Mouse (Mus musculus): ENCODE measurements around the gene Fam222a. TPM values are rescaled to one million over a fixed set of nuclear protein-coding genes. Genes with fewer than 3 reads are reported as not detected.

Gene Fam222a
- 1.2 and 1.3 TPM in 2 replicates for polyA plus RNA-seq (2015; fragmentation: Nextera tagmentation; extraction: Ambion mirVana)

GRCm38 (mm10) chr5:114567565-114568197, at the start of gene Fam222a:
Gene Fam222a, plus strand, starts transcription at chr5:114568016.
- ATAC-seq (ENCODE audit: insufficient number of reproducible peaks, insufficient read depth, low FRiP score, low TSS enrichment, low read depth), result peak; percentile 45
- H3K9ac ChIP-seq, result peak within 1 kb of the TSS; percentile 73
- H3K9me3 ChIP-seq, result no peaks in the 10 kb centered on the region
- H3K4me2 ChIP-seq, result peak within 1 kb of the TSS; percentile 99
- H3K27ac ChIP-seq, result peak within 1 kb of the TSS; percentile 62
- no peaks in the 10 kb centered on the region for H3K36me3 ChIP-seq
- WGBS, result under 1% methylated on average over 71 of the region's 72 CpGs
- peak within 1 kb of the TSS; percentile 70 for H3K4me3 ChIP-seq
- peaks cover 49% of the 10 kb centered on the region for H3K27me3 ChIP-seq
- peaks cover 61% of the 10 kb centered on the region for H3K4me1 ChIP-seq

GRCm38 (mm10) chr5:114528355-114528754, 39.5 kb upstream of the Fam222a start:
- WGBS, result 88% methylated on average over 6 of the region's 6 CpGs
- no peak overlapping the region for H3K9ac ChIP-seq

DNA sequence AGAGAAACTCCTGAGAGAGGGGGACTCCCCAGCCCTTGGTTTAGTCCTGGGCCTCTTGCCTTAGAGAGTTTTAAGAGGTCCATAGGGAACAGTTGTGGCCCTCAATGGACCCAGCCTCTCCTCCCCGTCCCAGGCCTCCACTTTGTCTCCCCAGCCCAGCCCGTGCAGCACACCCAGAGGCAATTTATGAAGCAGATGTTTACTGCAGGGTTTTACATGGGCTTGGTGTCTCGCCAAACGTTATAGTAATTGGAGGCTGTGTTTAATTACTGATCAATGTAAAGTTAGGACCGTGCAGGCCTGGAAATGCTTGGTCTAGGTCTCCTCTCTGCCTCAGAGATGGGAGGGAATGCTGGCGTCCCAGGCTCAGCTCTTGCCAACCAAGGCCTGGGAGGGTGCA, 37.5 kb upstream of the Fam222a start:
- H3K4me1 ChIP-seq, result peaks cover 9% of the 10 kb centered on the region
- no peaks in the 10 kb centered on the region for H3K27me3 ChIP-seq
- no peak for ATAC-seq (ENCODE audit: insufficient number of reproducible peaks, insufficient read depth, low FRiP score, low TSS enrichment, low read depth)
- no peaks in the 10 kb centered on the region for H3K36me3 ChIP-seq
- WGBS, result 23% methylated on average over 6 of the region's 6 CpGs
- peak overlapping the region; percentile 29; the same call in 1 of the 2 replicates for H3K27ac ChIP-seq
- no peak overlapping the region for H3K4me3 ChIP-seq
- H3K9ac ChIP-seq, result no peak overlapping the region
- H3K9me3 ChIP-seq, result no peaks in the 10 kb centered on the region
- H3K4me2 ChIP-seq, result no peak overlapping the region

More at GRCm38 (mm10) chr5:114528355-114528754, 39.5 kb upstream of the Fam222a start:
- H3K27ac ChIP-seq, result no peak overlapping the region
- H3K27me3 ChIP-seq, result no peaks in the 10 kb centered on the region
- no peak overlapping the region for H3K4me3 ChIP-seq
- no peak for ATAC-seq (ENCODE audit: insufficient number of reproducible peaks, insufficient read depth, low FRiP score, low TSS enrichment, low read depth)
- H3K4me1 ChIP-seq, result peaks cover 9% of the 10 kb centered on the region
- no peaks in the 10 kb centered on the region for H3K9me3 ChIP-seq
- H3K36me3 ChIP-seq, result no peaks in the 10 kb centered on the region
- H3K4me2 ChIP-seq, result no peak overlapping the region

GRCm38 (mm10) chr5:114532055-114532454, 35.8 kb upstream of the Fam222a start:
- H3K9ac ChIP-seq, result no peak overlapping the region
- H3K4me3 ChIP-seq, result no peak overlapping the region
- no peaks in the 10 kb centered on the region for H3K36me3 ChIP-seq
- no peak overlapping the region for H3K4me2 ChIP-seq
- H3K27me3 ChIP-seq, result peaks cover 7% of the 10 kb centered on the region
- H3K27ac ChIP-seq, result no peak overlapping the region
- H3K9me3 ChIP-seq, result no peaks in the 10 kb centered on the region
- peaks cover 9% of the 10 kb centered on the region for H3K4me1 ChIP-seq
- WGBS, result 69% methylated on average over 6 of the region's 6 CpGs
- ATAC-seq (ENCODE audit: insufficient number of reproducible peaks, insufficient read depth, low FRiP score, low TSS enrichment, low read depth), result no peak

- no peaks in the 10 kb centered on the region for H3K9me3 ChIP-seq
- H3K4me1 ChIP-seq, result peaks cover 36% of the 10 kb centered on the region
- peak overlapping the region; percentile 44; the same call in 1 of the 2 replicates for H3K9ac ChIP-seq
- WGBS, result 6% methylated on average over 26 of the region's 26 CpGs
- H3K4me2 ChIP-seq, result peak overlapping the region; percentile 52
- no peaks in the 10 kb centered on the region for H3K36me3 ChIP-seq
- no peak; the same call in 1 of the 2 replicates for ATAC-seq (ENCODE audit: insufficient number of reproducible peaks, insufficient read depth, low FRiP score, low TSS enrichment, low read depth)
- peaks cover 32% of the 10 kb centered on the region for H3K27me3 ChIP-seq
- peak overlapping the region; percentile 23 for H3K4me3 ChIP-seq
- H3K27ac ChIP-seq, result no peak overlapping the region
Measured at GRCm38 (mm10) chr5:114537308-114538020, 30.4 kb upstream of the Fam222a start.

GRCm38 (mm10) chr5:114538021-114538405, 29.8 kb upstream of the Fam222a start:
- ATAC-seq (ENCODE audit: insufficient number of reproducible peaks, insufficient read depth, low FRiP score, low TSS enrichment, low read depth), result no peak
- no peaks in the 10 kb centered on the region for H3K9me3 ChIP-seq
- peak overlapping the region; percentile 44; the same call in 1 of the 2 replicates for H3K9ac ChIP-seq
- peaks cover 32% of the 10 kb centered on the region for H3K27me3 ChIP-seq
- H3K27ac ChIP-seq, result no peak overlapping the region
- peaks cover 36% of the 10 kb centered on the region for H3K4me1 ChIP-seq
- no peaks in the 10 kb centered on the region for H3K36me3 ChIP-seq
- peak overlapping the region; percentile 52 for H3K4me2 ChIP-seq
- WGBS, result 4% methylated on average over 8 of the region's 8 CpGs
- H3K4me3 ChIP-seq, result peak overlapping the region; percentile 23

- Histone ChIP-seq H3K9me3 (no peaks in the 10 kb centered on the region), H3K4me3 (no peak overlapping the region), H3K4me2 (no peak overlapping the region), H3K27me3 (peaks cover 32% of the 10 kb centered on the region), H3K9ac (no peak overlapping the region), H3K4me1 (peaks cover 36% of the 10 kb centered on the region), H3K36me3 (no peaks in the 10 kb centered on the region), H3K27ac (0 out of 2 replicates have a peak overlapping the region, but pooled peaks have one; percentile 22)
- no peak for ATAC-seq (ENCODE audit: insufficient number of reproducible peaks, insufficient read depth, low FRiP score, low TSS enrichment, low read depth)
- 29% methylated on average over 4 of the region's 4 CpGs for WGBS
Measured at GRCm38 (mm10) chr5:114538752-114539151, 29.1 kb upstream of the Fam222a start.

GRCm38 (mm10) chr5:114539766-114540165, 28.1 kb upstream of the Fam222a start:
- Histone ChIP-seq H3K9ac (no peak overlapping the region), H3K27ac (no peak overlapping the region), H3K9me3 (no peaks in the 10 kb centered on the region), H3K4me2 (no peak overlapping the region), H3K36me3 (no peaks in the 10 kb centered on the region), H3K4me1 (peaks cover 36% of the 10 kb centered on the region), H3K4me3 (no peak overlapping the region), H3K27me3 (peaks cover 32% of the 10 kb centered on the region)
- ATAC-seq (ENCODE audit: insufficient number of reproducible peaks, insufficient read depth, low FRiP score, low TSS enrichment, low read depth), result no peak
- WGBS, result 68% methylated on average over 6 of the region's 6 CpGs

DNA sequence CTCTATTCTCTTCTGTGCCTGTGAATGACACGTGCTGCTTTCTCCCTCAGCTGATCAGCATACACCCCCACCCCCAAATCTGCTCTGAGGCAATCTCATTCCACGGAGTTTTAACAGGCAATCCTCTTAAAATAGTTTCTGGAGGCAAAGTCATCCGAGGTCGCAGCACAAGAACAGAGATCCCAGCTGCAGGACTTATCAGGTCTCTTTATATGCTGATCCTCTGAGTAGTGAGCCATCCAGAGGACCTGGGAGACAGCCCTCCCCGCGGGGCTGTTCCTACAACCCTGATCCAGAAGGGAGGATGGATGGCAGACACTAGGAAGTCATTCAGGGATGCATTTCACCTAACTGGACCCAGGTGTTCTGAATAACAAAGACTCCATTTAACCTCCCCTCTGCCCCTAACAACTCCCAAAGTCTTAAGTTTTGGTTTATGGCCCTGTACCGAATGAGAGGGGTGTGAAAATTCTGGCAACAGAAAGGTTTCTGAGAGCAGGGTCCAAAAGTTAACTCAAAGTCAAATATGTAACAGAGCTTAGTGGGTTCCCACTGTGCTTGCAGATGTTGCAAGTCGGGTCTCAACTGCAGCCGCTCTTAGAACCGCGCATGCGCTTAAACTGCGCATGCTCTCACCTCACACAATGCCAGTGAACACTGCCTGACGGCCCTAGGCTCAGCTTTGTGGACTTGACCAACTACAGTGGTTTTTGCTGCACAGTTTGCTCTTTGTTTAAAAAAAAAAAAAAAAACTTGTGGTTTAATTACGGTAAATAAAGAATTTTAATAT, 26.0 kb upstream of the Fam222a start:
- no peak overlapping the region for H3K9ac ChIP-seq
- H3K27me3 ChIP-seq, result peaks cover 27% of the 10 kb centered on the region
- no peaks in the 10 kb centered on the region for H3K9me3 ChIP-seq
- H3K4me2 ChIP-seq, result 0 out of 2 replicates have a peak overlapping the region, but pooled peaks have one; percentile 5
- no peaks in the 10 kb centered on the region for H3K36me3 ChIP-seq
- H3K4me3 ChIP-seq, result no peak overlapping the region
- H3K4me1 ChIP-seq, result peaks cover 38% of the 10 kb centered on the region
- no peak overlapping the region for H3K27ac ChIP-seq
- WGBS, result 34% methylated on average over 15 of the region's 15 CpGs
- no peak for ATAC-seq (ENCODE audit: insufficient number of reproducible peaks, insufficient read depth, low FRiP score, low TSS enrichment, low read depth)

GRCm38 (mm10) chr5:114543656-114544055, 24.2 kb upstream of the Fam222a start:
- no peaks in the 10 kb centered on the region for H3K9me3 ChIP-seq
- no peak for ATAC-seq (ENCODE audit: insufficient number of reproducible peaks, insufficient read depth, low FRiP score, low TSS enrichment, low read depth)
- no peak overlapping the region for H3K27ac ChIP-seq
- no peak overlapping the region for H3K4me2 ChIP-seq
- H3K27me3 ChIP-seq, result peaks cover 9% of the 10 kb centered on the region
- H3K4me1 ChIP-seq, result peaks cover 21% of the 10 kb centered on the region
- H3K36me3 ChIP-seq, result no peaks in the 10 kb centered on the region
- no peak overlapping the region for H3K9ac ChIP-seq
- 84% methylated on average over 6 of the region's 6 CpGs for WGBS
- no peak overlapping the region for H3K4me3 ChIP-seq

- ATAC-seq (ENCODE audit: insufficient number of reproducible peaks, insufficient read depth, low FRiP score, low TSS enrichment, low read depth), result no peak
- WGBS, result 85% methylated on average over 4 of the region's 4 CpGs
- H3K4me3 ChIP-seq, result no peak overlapping the region
Measured at GRCm38 (mm10) chr5:114544205-114544604, 23.6 kb upstream of the Fam222a start.

More at GRCm38 (mm10) chr5:114544205-114544604, 23.6 kb upstream of the Fam222a start:
- Histone ChIP-seq H3K36me3 (no peaks in the 10 kb centered on the region), H3K4me1 (peaks cover 16% of the 10 kb centered on the region), H3K27ac (no peak overlapping the region), H3K9ac (no peak overlapping the region), H3K4me2 (no peak overlapping the region), H3K27me3 (peaks cover 9% of the 10 kb centered on the region), H3K9me3 (no peaks in the 10 kb centered on the region)

All from embryonic facial prominence, embryonic 13.5 days (tissue).